Mouse (Mus musculus): ENCODE measurements around the gene Cd300lf. TPM values are rescaled to one million over a fixed set of nuclear protein-coding genes. Genes with fewer than 3 reads are reported as not detected.

The Cd300lf gene
- total RNA-seq, 2 experiments from 2014 or later = 11.3 to 17.3 TPM

GRCm38 (mm10) chr11:115161578-115162204 is 27.9 kb upstream of the Cd300lf start:
- no peak for ATAC-seq (replicated peaks; ENCODE audit: low FRiP score, poor library complexity, severe bottlenecking)

- 0 out of 2 replicates have a peak, but pooled peaks have one; percentile 33 for ATAC-seq (replicated peaks; ENCODE audit: low FRiP score, poor library complexity, severe bottlenecking)
These were observed 27.2 kb upstream of the Cd300lf start for GRCm38 (mm10) chr11:115160883-115161577.

DNA sequence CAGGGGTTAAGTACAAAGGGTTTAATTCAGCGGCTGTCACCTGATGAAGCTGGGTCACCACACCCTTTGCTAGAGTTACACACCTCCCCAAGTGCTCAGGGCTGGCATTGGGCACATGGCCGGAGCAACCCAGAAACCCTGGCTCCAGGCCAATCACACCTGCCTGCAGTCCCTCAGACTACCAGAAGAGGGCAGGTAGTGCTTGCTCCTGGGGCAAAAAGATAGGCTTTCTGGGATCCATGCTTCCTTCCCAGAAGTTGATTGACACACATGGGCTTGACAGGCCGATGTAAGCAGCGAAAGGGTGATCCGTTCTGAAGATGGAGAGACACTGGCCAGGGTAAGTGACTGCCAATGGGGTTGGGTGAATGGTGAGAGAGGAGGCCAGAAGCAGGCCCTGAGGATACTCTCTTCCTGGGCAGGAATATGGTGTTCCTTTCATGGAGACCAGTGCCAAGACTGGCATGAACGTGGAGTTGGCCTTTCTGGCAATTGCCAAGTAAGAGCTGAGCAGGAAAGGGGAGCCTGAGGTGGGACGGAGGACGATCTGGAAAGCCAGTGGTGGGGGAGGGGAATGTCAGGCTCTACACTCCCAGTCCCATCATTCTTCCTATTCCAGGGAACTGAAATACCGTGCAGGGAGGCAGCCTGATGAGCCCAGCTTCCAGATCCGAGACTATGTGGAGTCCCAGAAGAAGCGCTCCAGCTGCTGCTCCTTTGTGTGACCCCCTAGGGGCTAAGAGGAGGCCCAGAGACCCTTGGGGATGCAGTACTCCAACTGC is 26.4 kb upstream of the Cd300lf start:
- 0 out of 2 replicates have a peak, but pooled peaks have one; percentile 17 for ATAC-seq (replicated peaks; ENCODE audit: low FRiP score, poor library complexity, severe bottlenecking)

DNA sequence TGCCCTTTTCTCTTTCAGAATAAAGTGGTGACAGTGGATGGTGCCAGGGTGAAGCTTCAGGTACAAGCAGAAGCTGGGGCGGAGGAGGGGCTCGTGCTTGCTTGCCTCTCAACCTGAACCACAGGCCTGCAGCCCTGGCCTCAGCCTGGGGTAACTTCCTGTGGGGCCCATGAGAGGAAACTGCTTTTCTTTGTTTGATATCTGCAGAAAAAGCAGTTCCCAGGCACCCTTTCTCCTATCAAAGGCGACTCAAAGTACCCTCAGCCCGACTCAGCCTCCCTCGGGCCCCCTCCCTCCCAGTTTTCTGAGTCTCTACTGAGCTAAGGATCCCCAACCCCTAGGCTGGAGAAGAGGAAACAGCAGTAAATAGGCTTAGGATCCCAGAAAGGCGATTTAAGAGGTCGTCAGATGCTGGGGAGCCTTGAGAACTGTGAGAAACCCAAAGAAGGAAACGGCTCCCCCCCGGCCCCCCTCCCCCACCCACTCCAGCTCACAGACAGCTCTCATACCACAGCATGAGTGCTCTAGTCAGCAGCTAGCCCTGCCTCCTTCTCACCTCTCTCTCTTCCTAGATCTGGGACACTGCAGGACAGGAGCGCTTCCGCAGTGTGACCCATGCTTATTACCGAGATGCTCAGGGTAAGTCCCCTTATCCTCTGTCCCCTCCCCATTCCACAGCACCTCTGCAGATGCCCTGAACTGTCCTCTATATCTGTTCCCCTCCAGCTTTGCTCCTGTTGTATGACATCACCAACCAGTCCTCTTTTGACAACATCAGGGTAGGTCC is 24.3 kb upstream of the Cd300lf start:
- no peak for ATAC-seq (replicated peaks; ENCODE audit: low FRiP score, poor library complexity, severe bottlenecking)

DNA sequence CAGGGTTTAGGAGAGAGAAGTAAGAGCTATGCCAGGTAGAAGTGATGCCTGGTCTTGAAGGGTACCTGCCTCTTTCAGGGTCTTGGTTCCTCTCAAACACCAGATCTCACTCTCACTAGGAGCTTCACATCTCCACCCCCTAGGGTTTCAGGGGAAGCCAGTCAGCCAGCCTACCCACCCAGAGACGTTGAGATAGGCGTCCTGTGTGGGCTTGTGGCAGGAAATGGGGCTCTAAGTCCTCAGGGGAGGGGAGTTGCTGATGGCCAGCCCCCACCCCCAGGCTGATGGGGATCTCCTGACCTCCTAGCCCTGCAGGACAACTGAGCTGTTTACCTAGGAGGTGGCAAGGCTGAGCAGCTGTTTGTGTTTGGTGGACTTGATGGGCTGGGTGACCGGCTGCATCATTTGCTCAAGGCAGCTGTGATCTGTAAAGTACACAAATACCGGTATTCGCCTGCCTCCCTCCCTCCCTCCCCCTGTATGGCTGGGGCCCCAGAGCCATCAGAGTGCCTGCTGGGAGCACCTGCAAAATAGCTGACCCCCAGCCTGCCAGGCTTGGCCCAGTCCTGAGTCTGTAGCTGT is 21.4 kb upstream of the Cd300lf start:
- no peak for ATAC-seq (replicated peaks; ENCODE audit: low FRiP score, poor library complexity, severe bottlenecking)

DNA sequence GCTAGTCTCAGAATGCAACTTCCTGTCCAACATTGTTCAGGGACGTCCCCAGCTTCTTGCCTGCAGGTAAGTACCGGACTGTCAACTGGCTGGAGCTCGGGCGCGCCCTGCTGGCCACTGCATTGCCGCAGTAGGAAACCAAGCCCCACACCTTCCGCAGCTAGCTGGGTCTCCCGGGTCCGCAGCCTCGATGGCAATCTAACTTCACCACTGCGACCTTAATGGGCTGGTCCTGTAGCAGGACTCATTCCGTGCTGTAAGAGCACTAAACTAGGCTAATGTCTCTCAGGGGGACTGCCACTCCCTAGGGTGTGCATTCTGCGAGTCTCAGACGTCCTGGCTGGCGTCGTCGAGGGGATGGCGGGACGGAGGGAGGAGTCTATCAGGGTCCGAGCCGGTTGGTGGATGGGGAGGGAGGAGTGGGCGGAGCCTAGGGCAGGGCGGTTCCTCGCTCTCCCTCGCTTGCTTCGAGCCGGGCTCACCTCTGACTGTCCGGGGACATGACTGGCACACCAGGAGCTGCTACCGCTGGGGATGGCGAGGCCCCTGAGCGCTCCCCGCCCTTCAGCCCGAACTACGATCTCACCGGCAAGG is 20.0 kb upstream of the Cd300lf start:
- peak; percentile 72 for ATAC-seq (replicated peaks; ENCODE audit: low FRiP score, poor library complexity, severe bottlenecking)

DNA sequence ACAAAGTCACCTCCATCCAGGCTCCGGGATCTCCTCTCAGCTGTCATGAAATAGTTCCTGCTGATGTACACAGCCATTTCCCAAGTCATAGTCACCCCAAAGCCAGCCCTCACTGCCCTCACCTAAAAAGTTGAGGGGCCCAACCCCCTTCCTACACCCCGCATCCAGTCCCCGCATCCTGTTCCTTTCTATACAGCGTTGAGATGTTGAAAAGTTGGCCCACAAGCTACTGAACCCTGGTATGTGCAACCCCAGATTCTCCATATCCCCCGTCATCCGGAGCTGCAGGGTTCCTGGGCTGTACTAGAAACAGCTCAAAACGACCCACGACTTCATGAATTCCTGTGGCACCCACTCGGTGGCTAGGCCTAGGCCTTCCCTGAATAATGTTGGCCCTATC is 19.3 kb upstream of the Cd300lf start:
- ATAC-seq (replicated peaks; ENCODE audit: low FRiP score, poor library complexity, severe bottlenecking) = no peak

DNA sequence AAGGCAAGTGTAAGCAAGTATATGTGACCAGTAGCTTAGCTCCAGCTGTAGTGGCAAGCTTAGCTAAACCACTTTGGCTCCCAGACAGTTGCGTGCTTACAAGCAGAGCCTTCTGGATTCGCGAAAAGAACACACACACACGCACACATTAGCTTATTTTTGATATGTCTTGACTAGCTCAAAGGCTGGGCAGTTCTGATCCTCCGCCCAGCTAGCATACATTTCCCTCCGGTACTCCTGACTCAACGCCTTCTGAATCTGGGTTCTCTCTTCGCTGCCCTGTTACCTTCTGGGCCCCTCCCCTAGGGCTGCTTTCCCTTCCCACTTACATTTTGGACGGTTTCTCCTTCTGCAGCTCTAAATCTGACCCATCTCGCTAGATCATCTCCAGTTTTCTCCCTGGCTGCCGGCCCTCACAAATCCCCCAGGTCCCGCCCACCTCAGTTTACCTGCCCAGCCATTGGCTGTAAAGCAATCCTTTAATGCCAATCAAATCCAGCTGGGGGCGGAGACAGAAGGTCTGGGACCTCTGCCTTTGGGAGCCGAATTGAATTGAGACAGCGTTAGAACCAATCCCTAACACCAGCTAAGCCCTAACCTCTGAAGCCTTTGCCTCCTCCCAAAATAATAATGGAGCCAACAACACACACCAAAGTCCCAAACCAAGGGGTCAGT is 18.1 kb upstream of the Cd300lf start:
- no peak for ATAC-seq (replicated peaks; ENCODE audit: low FRiP score, poor library complexity, severe bottlenecking)

DNA sequence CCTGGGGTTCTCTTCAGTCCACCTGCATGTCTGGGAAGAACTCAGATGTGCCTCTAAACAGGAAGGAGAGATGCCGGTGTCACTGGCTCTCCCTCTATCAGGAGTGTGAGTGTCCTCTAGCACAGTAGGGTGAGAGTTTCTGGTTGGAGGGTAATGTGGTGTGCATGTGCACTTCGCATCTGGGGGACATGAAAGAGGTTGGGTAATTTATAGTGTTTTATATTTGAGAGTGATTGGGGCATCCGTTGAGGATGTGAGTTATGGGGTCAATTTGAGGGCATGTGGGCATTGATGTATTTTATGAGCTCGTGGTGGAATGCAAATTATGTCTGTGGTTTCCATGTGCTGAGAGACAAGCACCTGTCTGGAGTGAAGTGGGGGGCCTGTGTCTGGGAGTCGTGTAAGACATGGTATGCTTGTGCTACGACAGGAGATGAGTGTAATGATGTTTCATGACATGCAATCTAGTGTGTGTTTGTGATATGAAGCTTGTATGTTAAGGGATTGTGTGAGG is 17.0 kb upstream of the Cd300lf start:
- ATAC-seq (replicated peaks; ENCODE audit: low FRiP score, poor library complexity, severe bottlenecking) = no peak

DNA sequence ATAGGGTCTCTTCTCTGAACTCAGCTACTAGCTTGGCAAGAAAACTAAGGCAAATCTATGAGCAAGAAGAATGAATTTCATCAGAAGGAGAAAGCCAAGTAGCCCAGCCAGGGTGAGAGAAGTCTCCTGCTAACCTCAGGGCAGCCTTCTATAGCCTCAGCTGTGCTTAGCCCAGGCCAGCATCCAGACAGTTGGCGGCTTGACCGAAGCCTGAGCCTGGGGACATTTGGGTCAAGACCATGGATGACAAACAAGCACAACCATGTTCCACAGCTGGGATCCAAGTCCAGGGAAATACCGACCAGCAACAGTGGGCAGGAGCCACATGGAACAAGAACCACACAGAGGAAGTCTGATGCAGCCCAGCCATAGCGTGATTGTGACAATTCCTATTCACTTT is 14.0 kb upstream of the Cd300lf start:
- no peak for ATAC-seq (replicated peaks; ENCODE audit: low FRiP score, poor library complexity, severe bottlenecking)

GRCm38 (mm10) chr11:115141970-115142369 is 8.2 kb upstream of the Cd300lf start:
- ATAC-seq (replicated peaks; ENCODE audit: low FRiP score, poor library complexity, severe bottlenecking) = no peak

GRCm38 (mm10) chr11:115138597-115139262 is 4.9 kb upstream of the Cd300lf start:
- ATAC-seq (replicated peaks; ENCODE audit: low FRiP score, poor library complexity, severe bottlenecking) = no peak

DNA sequence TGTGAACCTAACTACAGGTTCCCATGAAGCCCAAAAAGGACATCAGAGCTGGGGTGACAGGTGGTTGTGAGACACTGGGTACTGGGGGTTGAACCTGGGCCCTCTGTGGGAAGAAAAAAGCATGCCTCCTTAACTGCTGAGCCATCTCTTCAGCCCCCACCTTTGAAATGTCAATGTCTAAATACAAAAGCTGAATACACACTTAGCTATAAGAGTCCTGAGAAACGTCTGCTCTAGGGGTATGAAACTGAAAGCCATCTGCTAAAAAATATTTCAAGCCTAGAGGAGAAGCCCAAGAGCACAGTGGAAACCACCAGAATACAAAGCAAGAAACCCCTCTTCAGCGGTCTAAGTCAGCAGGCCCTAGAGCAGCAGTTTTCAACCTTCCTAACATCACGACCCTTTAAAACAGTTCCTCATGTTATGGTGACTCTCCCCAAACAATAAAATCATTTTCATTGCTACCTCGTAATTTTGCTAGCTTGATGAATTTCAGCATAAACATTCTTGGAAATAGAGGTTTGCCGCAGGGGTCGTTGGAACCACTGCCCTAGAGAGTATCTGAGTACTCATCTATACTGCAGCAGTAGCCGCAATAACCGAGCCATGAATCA is 1.9 kb downstream of the Cd300lf start:
- ATAC-seq (replicated peaks; ENCODE audit: low FRiP score, poor library complexity, severe bottlenecking) = no peak

- no peak for ATAC-seq (replicated peaks; ENCODE audit: low FRiP score, poor library complexity, severe bottlenecking)
These were observed 4.2 kb downstream of the Cd300lf start for GRCm38 (mm10) chr11:115129508-115130126.

DNA sequence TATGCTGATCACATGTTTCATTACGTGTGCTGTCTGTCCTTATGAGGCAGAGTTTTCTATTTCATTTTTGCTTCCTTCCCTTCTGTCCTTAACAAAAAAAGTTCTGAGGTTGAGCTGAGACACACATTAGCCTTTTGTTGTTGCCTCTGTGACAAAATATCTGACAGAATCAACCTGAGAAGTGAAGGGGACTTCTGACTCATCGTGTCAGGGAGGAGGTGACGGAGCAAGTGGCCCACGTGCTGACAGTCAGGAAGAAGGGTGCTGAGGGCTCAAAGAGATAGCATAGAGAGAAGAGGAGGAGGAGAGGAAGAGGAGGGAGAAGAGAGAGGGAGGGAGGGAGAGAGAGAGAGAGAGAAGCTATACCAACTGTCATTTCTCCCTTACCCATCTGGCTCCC is 5.3 kb downstream of the Cd300lf start:
- ATAC-seq (replicated peaks; ENCODE audit: low FRiP score, poor library complexity, severe bottlenecking) = no peak

DNA sequence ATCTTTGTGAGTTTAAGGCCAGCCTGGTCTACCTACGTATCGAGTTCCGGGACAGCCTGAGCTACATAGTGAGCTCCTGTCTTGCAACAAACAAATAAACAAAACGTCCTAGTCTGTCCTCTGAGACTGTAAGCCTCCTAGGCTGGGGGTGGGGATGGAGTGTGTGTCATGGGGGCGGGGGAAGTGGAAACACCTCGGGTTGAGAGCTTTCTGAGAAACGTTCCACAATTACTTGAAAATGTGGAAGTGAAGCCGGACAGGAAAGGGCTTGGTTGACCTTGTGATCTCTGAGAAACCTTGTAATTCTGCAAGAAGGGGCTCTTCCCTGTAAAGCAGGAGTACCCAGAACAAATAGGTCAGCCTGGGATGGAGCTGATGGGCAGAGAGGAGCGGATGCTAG is 14.4 kb downstream of the Cd300lf start:
- no peak for ATAC-seq (replicated peaks; ENCODE audit: low FRiP score, poor library complexity, severe bottlenecking)

DNA sequence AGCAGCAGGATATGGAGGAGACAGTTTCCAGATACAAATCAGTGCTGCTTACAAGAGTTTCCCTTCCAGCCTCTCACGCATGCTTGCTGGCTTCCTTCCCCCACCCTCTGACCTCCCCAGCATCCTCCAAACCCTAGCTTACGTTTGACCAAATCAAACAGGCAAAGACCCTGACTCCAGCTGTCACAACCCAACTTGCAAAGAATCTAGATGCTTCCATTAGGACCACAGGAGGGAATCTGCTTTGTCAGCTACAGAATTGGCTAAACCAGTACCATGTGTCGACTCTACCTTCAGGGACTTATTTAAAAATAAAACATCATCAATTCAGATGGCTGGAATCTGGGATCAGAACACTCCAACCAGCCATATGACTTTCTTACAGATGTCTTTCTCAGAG is 21.6 kb downstream of the Cd300lf start:
- ATAC-seq (replicated peaks; ENCODE audit: low FRiP score, poor library complexity, severe bottlenecking) = no peak

Data from erythroblast, adult 5-6 weeks (primary cell).